Mouse (Mus musculus) bone marrow macrophage, adult 2 months (primary cell): ENCODE data around the gene Arl4c. TPM values are rescaled to one million over a fixed set of nuclear protein-coding genes. Genes with fewer than 3 reads are reported as not detected.

Experiments used
- H3K27ac ChIP-seq: 2 replicates; pipeline ENCODE4 v1.5.1; 2012; ENCODE audit warnings: low read depth, low read length; ENCODE audit not compliant: insufficient read depth
- H3K4me1 ChIP-seq: 2 replicates; pipeline ENCODE4 v1.6.1; 2012; ENCODE audit warnings: low read length; ENCODE audit not compliant: control insufficient read depth, insufficient read depth
- H3K4me3 ChIP-seq: 2 replicates; pipeline ENCODE4 v1.5.1; 2012; ENCODE audit warnings: mild to moderate bottlenecking, low read length, moderate library complexity; ENCODE audit not compliant: insufficient read depth
- CTCF ChIP-seq: IDR thresholded peaks from 2 replicates; pipeline ENCODE4 v1.5.1; 2012; ENCODE audit warnings: low read depth, mild to moderate bottlenecking, low read length, moderate library complexity
- POLR2A ChIP-seq: IDR thresholded peaks from 2 replicates; pipeline ENCODE4 v1.6.1; 2012; ENCODE audit warnings: mild to moderate bottlenecking, low read depth, low read length, borderline replicate concordance
- polyA plus RNA-seq: library from polyadenylated mRNA; stranded (reverse); fragments of >200 nt; gene quantifications from 2 replicates; pipeline ENCODE4 v1.2.4, GENCODE M21; 2012; ENCODE audit not compliant: missing spikeins, insufficient read depth, insufficient read length

The Arl4c gene
- polyA plus RNA-seq, 1 experiment = 146 TPM

DNA sequence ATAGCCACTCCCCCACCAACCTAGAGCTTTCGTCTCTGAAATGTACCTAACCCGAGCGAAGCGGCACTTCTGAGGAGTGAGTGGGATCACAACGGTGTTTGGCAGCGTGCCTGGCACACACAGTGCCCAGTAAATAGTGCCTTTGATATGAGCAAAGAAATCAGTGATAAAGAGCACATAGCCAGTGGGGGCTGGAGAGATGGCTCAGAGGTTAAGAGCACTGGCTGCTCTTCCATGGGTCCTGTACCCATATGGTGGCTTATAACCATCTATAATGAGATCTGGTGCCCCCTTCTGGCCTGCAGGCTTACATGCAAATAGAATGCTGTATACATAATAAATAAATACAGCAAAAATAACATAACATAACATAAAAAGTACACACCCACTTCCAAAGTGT, 3.0 kb upstream of the Arl4c start:
- Histone ChIP-seq H3K4me1 (peaks cover 4% of the 10 kb centered on the region), H3K4me3 (no peak overlapping the region), H3K27ac (no peak overlapping the region)
- 0 out of 2 replicates have a peak, but pooled peaks have one; percentile 39 for TF ChIP-seq CTCF
- TF ChIP-seq POLR2A = no peak

DNA sequence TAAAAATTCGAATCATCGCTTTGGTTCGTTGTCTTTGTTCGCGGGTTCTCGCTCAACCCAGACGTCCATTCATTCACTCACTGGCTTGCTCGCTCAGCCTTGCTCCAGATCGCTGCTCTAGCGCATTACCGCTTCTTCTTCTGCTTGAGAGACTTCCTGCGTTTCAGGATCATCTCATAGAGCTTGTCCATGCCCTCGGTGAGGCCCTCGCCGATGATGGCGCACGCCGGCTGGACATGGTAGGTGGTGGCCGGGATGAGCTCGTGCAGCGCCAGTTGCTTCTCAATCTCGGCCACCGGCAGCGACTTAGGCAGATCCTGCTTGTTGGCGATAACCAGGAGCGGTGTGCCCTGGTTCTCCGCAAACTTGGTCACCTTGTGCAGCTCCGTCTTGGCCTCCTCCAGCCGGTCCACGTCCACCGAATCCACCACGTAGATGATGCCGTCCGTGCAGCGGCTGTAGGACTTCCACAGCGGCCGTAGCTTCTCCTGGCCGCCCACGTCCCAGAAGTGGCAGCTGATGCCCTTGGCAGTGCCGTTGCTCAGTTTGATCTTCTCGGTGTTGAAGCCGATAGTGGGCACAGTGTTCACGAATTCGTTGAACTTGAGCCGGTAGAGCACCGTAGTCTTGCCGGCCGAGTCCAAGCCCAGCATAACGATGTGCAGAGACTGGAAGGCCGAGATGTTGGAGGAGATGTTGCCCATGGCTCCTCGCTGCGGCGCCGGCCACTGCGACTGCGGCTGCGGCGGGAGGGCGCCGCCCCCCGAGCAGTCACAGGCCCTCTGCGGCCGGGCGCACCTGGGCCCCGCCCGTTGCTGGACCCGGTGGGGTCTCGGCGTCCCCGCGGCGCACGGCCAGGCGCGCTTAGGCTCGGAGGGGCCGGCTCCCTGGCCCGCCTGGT, 810 bp downstream of the Arl4c start:
- peak overlapping the region; percentile 75 for H3K27ac ChIP-seq

DNA sequence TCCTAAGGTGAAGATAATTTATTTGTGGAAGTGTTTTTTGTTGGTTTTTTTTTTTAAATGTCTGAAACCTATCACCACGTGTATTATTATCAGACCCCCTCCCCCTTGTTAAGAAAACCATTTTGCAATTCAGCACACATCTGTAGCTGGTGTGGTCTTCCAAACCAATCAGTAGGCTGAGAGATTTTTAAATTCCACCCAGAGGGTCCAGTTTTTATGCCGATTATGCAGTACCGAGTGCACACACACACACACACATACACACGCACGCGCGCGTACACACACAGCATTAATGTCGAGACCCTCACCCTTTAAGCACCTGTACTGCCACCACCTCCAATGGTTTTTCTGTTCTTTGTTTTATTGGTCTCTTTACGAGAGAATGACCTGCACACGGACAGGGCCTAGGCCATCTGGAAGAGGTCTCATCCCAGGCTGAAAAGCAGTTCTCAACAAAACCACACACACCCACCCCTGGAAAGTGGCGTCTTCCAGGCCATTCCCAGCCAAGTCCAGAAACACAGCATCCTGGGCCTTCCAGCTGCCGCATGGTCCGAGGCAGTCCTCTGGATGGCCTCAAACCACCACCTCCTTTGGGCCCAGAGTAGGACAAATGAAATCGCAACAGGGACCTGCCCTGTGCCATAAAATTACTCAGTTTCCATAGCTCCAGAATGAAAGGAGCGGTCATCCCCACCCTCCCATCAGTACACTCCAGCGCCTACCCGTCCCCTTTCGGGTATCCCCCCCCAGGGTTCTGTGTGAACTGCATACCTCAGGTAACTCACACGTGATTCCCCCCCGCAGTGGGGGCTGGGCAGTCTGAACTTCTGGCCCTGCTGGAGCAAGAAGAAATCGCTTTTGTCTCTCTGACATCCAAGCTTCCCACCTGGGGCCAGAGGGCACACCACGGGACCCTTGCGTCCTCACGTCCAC, 1.9 kb downstream of the Arl4c start:
- Histone ChIP-seq H3K27ac (peak overlapping the region; percentile 75), H3K4me1 (peaks cover 15% of the 10 kb centered on the region), H3K4me3 (peak overlapping the region; percentile 96)
- TF ChIP-seq POLR2A (no peak), CTCF (no peak)

More for the DNA sequence above, 810 bp downstream of the Arl4c start:
- peaks cover 15% of the 10 kb centered on the region for H3K4me1 ChIP-seq
- peak overlapping the region; percentile 96 for H3K4me3 ChIP-seq
- no peak for TF ChIP-seq CTCF
- no peak for TF ChIP-seq POLR2A

DNA sequence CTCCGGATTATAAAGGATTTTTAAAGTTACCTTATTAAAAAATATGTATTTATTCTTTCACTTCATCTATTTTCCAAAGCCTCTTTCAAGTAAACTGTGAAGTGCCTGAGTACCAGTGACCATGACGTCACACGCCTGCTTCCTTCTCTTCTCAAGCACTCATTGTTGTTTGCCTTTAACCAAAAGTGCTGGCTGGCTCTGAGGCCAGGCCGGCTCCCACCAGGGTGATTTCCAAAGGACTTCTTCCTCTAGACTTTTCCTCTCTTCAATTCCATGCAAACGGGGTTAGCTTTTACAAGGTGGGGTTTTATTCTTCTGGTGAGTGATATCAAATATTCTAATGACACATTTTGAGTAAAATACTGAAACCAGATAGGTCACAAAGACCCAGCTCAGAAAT, 2.6 kb downstream of the Arl4c start:
- H3K4me1 ChIP-seq = peaks cover 15% of the 10 kb centered on the region
- H3K27ac ChIP-seq = peak overlapping the region; percentile 75
- TF ChIP-seq POLR2A (no peak), CTCF (no peak)
- H3K4me3 ChIP-seq = peak overlapping the region; percentile 96

DNA sequence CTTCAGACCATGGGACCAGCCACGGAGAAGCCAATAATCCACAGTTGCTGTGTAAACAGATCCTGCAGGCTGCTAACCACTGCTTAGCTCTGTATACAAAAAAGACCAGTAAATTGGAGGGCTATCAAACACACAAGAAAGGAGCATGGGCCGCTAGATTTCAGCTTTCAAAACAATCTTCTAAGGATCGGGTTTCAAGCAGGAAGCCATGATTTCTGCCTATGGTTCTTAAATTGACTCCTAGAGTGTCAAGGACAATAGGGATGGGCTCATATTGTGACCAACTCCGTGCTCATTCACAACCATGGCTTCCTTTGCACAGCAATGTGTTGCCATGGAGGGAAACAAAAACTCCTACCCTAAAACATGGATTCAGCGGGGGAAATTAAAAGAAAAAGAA, 3.1 kb downstream of the Arl4c start:
- Histone ChIP-seq H3K27ac (0 out of 2 replicates have a peak overlapping the region, but pooled peaks have one; percentile 11), H3K4me3 (peak overlapping the region; percentile 96), H3K4me1 (peaks cover 15% of the 10 kb centered on the region)
- TF ChIP-seq POLR2A (no peak), CTCF (no peak)

DNA sequence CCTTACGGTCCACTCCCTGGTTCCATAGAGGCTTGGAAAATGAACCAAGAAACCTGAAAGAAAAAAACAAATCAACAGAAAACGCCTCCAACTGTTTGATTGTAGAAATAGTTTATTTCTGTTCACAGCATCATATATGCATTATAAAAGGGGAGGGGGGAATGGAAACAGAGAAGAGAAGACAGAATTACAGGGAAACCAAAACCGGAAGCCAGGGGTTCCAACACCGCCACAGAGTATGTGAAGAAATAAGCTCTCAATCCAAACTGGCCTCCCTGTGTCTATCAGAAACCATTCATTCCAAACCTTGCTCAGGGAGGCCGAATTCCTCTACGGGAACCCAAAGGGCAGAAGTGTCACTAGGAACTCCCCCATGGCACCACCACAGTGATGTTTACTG, 3.9 kb downstream of the Arl4c start:
- H3K27ac ChIP-seq = no peak overlapping the region
- H3K4me3 ChIP-seq = peak overlapping the region; percentile 22
- TF ChIP-seq POLR2A (no peak), CTCF (no peak)
- H3K4me1 ChIP-seq = peaks cover 19% of the 10 kb centered on the region

DNA sequence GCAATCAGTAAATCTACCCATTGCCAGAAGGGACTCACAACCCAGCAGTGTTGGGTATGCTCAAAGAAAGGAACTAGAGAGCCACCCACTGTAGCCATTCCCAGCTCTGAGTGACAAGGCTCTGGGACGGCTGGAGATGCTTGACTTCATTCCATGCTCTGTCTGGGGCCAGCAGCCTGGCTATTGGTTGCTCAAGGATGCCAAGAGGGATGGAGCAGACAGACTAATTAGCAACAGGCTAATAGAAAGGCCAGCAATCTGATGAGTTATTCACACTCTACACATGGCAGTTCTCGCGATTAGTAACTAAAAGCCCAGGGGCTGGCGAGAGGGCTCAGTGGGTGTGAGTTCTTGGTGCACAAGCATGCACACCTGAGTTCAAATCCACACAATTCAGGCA, 5.6 kb downstream of the Arl4c start:
- Histone ChIP-seq H3K27ac (no peak overlapping the region), H3K4me3 (no peak overlapping the region), H3K4me1 (peaks cover 22% of the 10 kb centered on the region)
- TF ChIP-seq CTCF (no peak), POLR2A (no peak)

DNA sequence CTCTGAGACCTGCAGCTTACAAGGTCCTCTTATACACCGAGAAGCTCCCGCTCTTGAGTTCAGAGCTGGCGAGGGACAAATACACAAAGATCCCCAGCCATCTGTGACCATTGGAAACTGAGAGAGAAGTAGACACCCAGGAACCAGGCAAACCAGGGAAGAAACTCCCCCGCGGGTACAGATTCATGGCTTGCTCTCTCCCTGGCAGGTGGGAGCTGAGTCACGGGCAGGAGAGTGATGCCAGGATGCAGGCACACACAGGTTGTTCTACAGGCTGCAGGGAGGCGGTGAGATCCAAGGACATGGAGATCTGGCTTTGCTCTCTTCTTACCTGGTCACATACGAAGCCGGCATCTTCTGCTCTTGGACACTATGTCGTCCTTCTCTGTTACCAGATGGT, 7.7 kb downstream of the Arl4c start:
- no peak overlapping the region for H3K4me3 ChIP-seq
- TF ChIP-seq POLR2A (no peak), CTCF (no peak)
- H3K4me1 ChIP-seq = peaks cover 22% of the 10 kb centered on the region
- no peak overlapping the region for H3K27ac ChIP-seq

DNA sequence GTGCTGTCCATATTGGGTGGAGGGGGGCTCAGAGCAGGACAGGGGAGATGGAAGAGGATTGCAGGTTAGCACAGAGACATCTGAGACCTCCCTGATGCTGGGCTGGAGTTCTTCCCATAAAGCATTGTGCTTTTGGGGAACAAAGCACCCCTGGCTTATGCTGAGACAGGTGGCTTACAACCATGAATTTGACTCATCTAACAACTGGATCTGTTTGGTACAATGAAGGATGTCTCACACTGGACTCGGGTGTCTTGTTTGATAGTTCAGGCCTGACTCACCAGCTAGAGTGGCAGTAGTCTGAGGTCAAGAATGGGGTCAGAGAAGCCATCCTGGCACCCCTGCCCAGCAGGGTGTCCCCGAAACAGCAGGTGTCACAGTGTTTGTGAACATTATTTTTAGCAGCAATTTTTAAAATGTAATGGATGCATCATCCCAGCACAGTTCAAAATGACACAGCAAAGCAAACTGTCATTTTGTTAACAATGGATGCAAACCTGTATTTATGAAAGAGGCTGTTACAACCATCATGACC, 9.7 kb downstream of the Arl4c start:
- TF ChIP-seq CTCF (no peak), POLR2A (no peak)
- Histone ChIP-seq H3K4me1 (peaks cover 13% of the 10 kb centered on the region), H3K27ac (no peak overlapping the region), H3K4me3 (no peak overlapping the region)
